Mouse (Mus musculus) right cerebral cortex, adult 18-20 months (tissue): ENCODE data around the gene Cyp2b10.
"Not testable (repeated sequence)": the region's sequence is repeated elsewhere in the genome, so short reads cannot be mapped to it uniquely, and the experiment has no call there.

Source experiments
- DNase-seq: peaks from one replicate; pipeline ENCODE4 v3.0.0; 2022; ENCODE audit warnings: mixed read lengths

The Cyp2b10 gene

GRCm38 (mm10) chr7:25897411-25897810, at the start of gene Cyp2b10:
Gene Cyp2b10, plus strand, starts transcription at chr7:25897620.
- DNase-seq = no peak

GRCm38 (mm10) chr7:25847722-25848443, 49.5 kb upstream of the Cyp2b10 start:
- DNase-seq = peak; percentile 84

DNA sequence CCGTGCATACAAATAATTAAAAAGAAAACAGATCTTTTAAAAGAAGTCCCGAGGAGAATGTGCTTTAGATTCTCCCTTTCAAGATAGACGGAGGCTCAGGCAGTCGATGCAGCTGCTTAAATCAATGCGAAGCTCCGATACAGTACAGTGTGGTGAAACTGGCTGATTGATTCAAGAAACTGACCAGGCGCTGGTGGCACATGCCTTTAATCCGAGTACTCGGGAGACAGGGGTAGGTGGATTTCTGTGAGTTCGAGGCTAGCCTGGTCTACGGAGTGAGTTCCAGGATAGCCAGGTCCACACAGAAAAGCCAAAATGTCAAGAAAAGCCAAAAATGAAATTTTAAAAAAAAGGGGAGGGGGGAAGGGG, 49.0 kb upstream of the Cyp2b10 start:
- no peak for DNase-seq

- DNase-seq = peak; percentile 37
Measured at GRCm38 (mm10) chr7:25855082-25855481, 42.3 kb upstream of the Cyp2b10 start.

DNA sequence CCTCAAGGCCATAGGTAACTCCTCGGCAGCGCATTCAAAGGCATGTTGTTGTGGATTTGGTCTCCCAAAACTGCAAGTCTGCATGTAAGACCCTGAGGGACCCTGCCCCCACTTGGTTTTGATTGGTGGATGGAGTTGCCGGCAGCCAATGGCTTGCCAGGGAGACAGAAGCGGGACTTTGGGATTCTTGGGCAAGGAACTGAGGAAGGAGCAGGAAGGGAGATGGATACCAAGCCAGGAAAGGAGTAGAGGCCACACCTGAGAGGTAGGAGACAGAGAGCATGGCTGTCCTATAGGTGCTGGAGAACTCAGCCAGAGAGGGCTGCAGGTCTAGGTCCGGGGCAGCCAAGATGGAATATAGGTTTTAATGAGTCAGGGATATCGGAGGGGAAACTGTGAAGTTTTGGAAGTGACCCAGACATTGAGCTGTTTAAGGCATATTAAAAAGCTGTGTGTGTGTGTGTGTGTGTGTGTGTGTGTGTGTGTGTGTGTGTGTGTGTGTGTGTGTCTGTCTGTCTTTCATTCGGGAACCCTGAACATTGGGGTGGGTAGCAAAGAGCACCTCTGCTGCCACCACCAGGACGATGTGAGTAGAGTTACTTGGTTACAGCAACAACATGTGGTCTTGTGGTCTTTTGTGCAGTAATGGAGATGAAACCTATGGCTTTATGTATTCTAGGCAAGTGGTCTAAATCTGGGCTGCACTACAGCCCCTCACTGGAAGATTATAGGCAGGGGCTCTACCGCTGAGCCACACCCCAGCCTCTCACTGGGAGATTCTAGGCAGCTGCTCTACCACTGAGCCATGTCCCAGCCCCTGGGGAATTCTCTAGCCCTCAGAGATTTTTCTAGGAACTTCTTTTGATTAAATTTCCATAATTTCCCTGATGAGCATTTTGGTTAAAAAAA, 37.2 kb upstream of the Cyp2b10 start:
- DNase-seq = no peak

DNA sequence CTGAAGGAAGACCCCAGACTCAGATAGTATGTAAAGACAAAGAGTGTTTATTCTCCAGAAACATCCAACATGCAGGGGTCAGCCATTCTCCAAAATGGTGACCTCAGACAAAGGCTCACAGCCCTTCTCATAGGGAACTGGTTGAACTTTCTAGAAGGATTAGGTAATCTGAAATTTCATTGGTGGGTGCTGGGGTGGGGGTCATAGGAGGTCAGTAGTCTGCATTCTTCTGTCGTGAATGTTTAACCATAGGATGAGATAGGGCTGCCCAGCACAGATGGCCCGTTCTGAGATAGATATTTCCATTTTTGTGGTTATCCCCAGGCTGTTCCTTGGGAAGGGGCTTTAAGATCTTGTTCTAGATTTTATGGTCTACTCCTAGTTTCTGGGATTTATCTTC, 35.1 kb upstream of the Cyp2b10 start:
- DNase-seq = no peak

- DNase-seq = no peak
Measured at GRCm38 (mm10) chr7:25863756-25864155, 33.7 kb upstream of the Cyp2b10 start.

DNA sequence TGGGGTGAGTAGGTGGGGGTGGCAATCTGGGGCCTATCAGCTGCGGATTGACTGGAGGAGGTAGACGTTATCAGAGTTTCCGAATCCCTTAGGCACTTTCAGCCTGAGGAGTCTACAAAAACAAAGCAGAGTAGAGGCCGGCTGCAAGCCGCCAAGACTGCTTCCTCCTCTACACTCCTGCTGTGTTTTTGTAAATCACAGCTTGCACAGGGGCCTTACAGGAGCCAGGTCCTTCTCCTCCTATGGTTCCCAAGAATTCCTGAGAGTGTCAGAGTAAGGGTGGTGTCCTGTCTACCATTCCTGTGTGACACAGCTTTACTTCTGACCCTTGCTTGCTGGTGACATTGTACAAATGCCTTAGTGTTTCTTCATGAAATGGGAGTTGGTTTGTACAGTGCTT, 32.6 kb upstream of the Cyp2b10 start:
- DNase-seq = no peak

DNA sequence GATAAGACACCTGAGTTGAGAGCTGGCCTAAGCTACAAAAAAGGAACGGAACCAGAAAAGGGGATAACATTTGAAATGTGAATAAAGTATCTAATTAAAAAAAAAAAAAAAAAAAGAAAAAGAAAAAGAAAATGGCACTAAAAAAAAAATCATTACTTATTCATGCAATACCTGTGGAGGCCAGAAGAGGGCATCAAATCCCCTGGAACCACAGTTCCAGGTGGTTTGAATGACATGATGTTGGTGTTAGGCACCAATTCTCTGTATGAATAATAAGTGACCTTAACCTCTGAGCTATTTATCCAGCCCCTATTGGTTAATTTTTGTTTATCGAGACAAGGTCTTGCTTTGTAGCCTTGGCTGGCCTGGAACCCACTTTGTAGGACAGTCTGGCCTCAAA, 27.6 kb upstream of the Cyp2b10 start:
- DNase-seq = no peak

- DNase-seq = no peak
Measured at GRCm38 (mm10) chr7:25872624-25873023, 24.8 kb upstream of the Cyp2b10 start.

GRCm38 (mm10) chr7:25878735-25879134, 18.7 kb upstream of the Cyp2b10 start:
- DNase-seq = no peak

DNA sequence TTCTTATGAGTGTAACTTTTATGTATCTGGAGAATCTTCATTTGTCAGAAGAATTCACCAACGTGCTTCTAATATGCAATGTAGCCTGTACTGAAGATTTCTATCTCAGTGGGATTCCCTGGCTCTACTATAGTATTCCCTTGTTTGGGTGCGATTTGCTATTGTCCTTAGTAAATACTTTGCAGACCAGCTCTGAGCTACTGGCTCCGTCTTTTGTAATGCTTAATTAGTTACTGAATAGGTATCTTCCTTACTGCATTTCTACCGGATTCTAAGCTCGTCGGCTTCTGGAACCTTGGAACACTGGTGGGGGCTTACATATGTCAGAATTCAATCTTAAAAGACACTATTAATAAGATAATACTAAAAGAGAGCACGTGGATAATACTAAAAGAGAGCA, 16.7 kb upstream of the Cyp2b10 start:
- not testable (repeated sequence) for DNase-seq

- no peak for DNase-seq
Measured at GRCm38 (mm10) chr7:25884272-25884671, 13.1 kb upstream of the Cyp2b10 start.

GRCm38 (mm10) chr7:25887758-25888157, 9.7 kb upstream of the Cyp2b10 start:
- DNase-seq = no peak

GRCm38 (mm10) chr7:25893159-25893558, 4.3 kb upstream of the Cyp2b10 start:
- DNase-seq = no peak

DNA sequence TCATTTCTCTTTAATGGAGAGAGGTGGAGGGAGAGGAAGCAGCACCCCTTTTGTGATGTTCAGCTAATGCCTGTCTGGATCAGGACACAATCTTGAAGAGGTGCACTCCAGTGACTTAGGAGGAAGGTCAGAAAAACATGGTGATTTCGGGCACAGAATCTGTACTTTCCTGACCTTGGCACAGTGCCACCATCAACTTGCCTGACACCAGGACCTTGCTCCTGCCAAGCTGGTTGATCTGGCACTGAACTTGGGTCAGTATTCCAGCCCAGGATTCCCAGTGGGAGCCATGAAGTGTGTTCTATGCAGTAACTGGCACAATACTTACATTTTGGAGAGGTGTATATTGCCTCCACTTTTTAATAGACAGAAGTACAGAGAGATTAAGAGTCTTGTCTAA, 2.3 kb upstream of the Cyp2b10 start:
- DNase-seq = no peak

- no peak for DNase-seq
Measured at GRCm38 (mm10) chr7:25898064-25898463, 644 bp downstream of the Cyp2b10 start.

DNA sequence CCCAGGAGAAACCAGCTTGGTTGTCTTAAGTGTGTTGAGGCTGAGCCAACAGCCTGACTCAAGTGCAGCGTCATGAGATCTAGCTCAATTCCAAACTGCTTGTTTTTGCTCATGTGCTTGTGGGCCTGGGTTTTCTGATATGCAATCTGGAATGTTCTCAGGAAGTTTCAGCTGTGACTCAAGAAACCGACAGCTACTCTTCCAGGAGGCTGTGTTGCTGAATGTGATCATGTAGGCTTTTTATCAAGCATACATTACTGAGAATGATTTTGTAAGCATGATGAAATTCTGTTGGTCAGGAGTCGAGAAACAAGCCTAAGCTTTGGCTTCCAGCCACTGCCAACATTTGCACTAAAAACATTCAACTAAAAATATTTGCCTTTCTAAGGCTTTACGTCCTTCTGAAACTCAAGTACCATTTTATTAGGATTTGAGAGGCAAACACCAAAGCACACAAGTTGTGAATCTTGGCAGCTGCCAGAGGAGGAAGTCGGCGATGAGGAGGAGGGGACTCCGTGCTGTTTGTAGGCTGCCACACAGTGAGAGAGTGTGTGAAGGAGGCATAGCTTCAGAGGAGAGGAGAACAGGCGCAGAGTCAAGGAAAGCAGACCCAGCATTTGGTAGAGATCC, 4.8 kb downstream of the Cyp2b10 start:
- DNase-seq = peak; percentile 25

- DNase-seq = no peak
Measured at GRCm38 (mm10) chr7:25903156-25903555, 5.7 kb downstream of the Cyp2b10 start.

GRCm38 (mm10) chr7:25904066-25904465, 6.6 kb downstream of the Cyp2b10 start:
- DNase-seq = no peak

GRCm38 (mm10) chr7:25904489-25904888, 7.1 kb downstream of the Cyp2b10 start:
- no peak for DNase-seq

- no peak for DNase-seq
Measured at GRCm38 (mm10) chr7:25907380-25907779, 10.0 kb downstream of the Cyp2b10 start.

GRCm38 (mm10) chr7:25910046-25910445, 12.6 kb downstream of the Cyp2b10 start:
- no peak for DNase-seq

DNA sequence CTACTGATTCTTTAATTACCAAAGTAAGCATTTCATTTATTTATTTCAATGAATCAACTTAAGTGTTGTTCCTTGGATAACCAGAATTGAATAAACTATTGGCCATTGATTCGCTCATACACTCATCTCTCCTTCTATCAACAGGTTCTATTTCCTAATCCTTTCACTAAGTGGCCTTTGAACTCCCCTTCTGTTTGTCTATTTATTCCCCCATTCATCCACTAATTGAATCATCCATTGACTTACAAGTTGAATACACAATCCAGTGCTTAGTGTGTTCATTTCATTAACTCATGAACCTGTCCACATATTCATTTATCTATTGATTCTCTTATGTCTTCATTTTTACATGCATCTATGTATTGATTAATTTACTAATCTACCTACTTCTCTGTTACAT, 18.7 kb downstream of the Cyp2b10 start:
- DNase-seq = no peak
